Mouse (Mus musculus) E14TG2a.4 (cell line): ENCODE data around the gene Mex3d.

ENCODE experiments used
- CTCF ChIP-seq: conservative IDR thresholded peaks from 2 replicates; pipeline ENCODE4 v1.5.1; 2014; ENCODE audit warnings: low read length
- POU5F1 ChIP-seq: IDR thresholded peaks from 2 replicates; pipeline ENCODE4 v1.6.1; 2014; ENCODE audit warnings: low read length, borderline replicate concordance

- TF ChIP-seq CTCF = no peak
- TF ChIP-seq POU5F1 = no peak
Measured at GRCm38 (mm10) chr10:80386735-80387471, 556 bp downstream of the Mex3d start.
